Mouse (Mus musculus) common myeloid progenitor, adult 5-6 weeks (primary cell): ENCODE measurements at regions not wholly inside any gene's neighbourhood (a gene's known extent, or its start where the extent isn't known, plus 50 kb on each side); places are given as distances from the start of the nearest gene placed in this dataset.
"Not testable (repeated sequence)": the region's sequence is repeated elsewhere in the genome, so short reads cannot be mapped to it uniquely, and the experiment has no call there.

Source experiments
- ATAC-seq: replicated peaks from 2 replicates; pipeline ENCODE4 v1.8.0; 2016; ENCODE audit warnings: low read depth, mild to moderate bottlenecking, moderate TSS enrichment, inconsistent platforms; ENCODE audit not compliant: poor library complexity, severe bottlenecking

- no peak; the same call in 1 of the 2 replicates for ATAC-seq
Observed at GRCm38 (mm10) chr9:97297538-97297937, 72.2 kb downstream of the Trim42 start.

- ATAC-seq = 0 out of 2 replicates have a peak, but pooled peaks have one; percentile 71
Observed at GRCm38 (mm10) chr9:97295770-97296169, 74.0 kb downstream of the Trim42 start.

GRCm38 (mm10) chr9:97291870-97292269, 77.9 kb downstream of the Trim42 start:
- no peak for ATAC-seq

- no peak for ATAC-seq
Observed at GRCm38 (mm10) chr9:97284282-97284802, 85.4 kb downstream of the Trim42 start.

GRCm38 (mm10) chr9:97282090-97282489, 87.7 kb downstream of the Trim42 start:
- ATAC-seq = no peak

GRCm38 (mm10) chr9:97275449-97275848, 94.3 kb downstream of the Trim42 start:
- not testable (repeated sequence) for ATAC-seq

- no peak for ATAC-seq
Observed at GRCm38 (mm10) chr9:97273891-97274290, 95.9 kb downstream of the Trim42 start.

- ATAC-seq = no peak
Observed at GRCm38 (mm10) chr9:97272061-97272460, 97.7 kb downstream of the Trim42 start.

GRCm38 (mm10) chr9:97247621-97248020, 122.1 kb downstream of the Trim42 start:
- no peak for ATAC-seq

- no peak for ATAC-seq
Observed at GRCm38 (mm10) chr9:97226074-97226473, 115.1 kb upstream of the Slc25a36 start.

GRCm38 (mm10) chr9:97224549-97224948, 113.6 kb upstream of the Slc25a36 start:
- ATAC-seq = no peak

GRCm38 (mm10) chr9:97214806-97215205, 103.8 kb upstream of the Slc25a36 start:
- ATAC-seq = no peak

GRCm38 (mm10) chr9:97190321-97190860, 79.4 kb upstream of the Slc25a36 start:
- ATAC-seq = no peak

- ATAC-seq = no peak
Observed at GRCm38 (mm10) chr9:97189646-97190045, 78.7 kb upstream of the Slc25a36 start.

GRCm38 (mm10) chr9:97188616-97189330, 77.8 kb upstream of the Slc25a36 start:
- no peak for ATAC-seq

GRCm38 (mm10) chr9:97173230-97173951, 62.4 kb upstream of the Slc25a36 start:
- ATAC-seq = no peak

- ATAC-seq = peak; percentile 83
Observed at GRCm38 (mm10) chr9:97172075-97172474, 61.1 kb upstream of the Slc25a36 start.

GRCm38 (mm10) chr9:97171484-97171883, 60.5 kb upstream of the Slc25a36 start:
- ATAC-seq = no peak

GRCm38 (mm10) chr9:97170836-97171235, 59.9 kb upstream of the Slc25a36 start:
- no peak for ATAC-seq

- 0 out of 2 replicates have a peak, but pooled peaks have one; percentile 45 for ATAC-seq
Observed at GRCm38 (mm10) chr9:97162465-97162864, 51.5 kb upstream of the Slc25a36 start.
